In genomic region chr11:108625546-108626232, GRCm38 (mm10) we compare ENCODE assay signal across 15 mouse cellular contexts.
DNase-seq lines count a peak whose midpoint lies in the region; ATAC-seq and TF ChIP-seq lines count a peak whose summit lies in the region.
"Had no signal": no experiment of that assay in that cellular context is flagged by ENCODE, and none has a peak within 500 bp of the region (broad histone marks: within the 10 kb centered on the region; RNA-seq: fewer than 3 reads in every experiment).

No protein-coding gene starts in this region.

- no peaks in the 10 kb centered on the region for H3K27me3 ChIP-seq in forebrain, postnatal 0 days (ENCODE audit: insufficient read depth, low read length)
- no peaks in the 10 kb centered on the region for H3K27me3 ChIP-seq in forebrain, embryonic 14.5 days (replicated peaks; ENCODE audit: control insufficient read depth, insufficient read depth, low read length)
- H3K27me3 ChIP-seq in midbrain, postnatal 0 days (ENCODE audit: insufficient read depth, low read length): no peaks in the 10 kb centered on the region
- H3K27me3 ChIP-seq in midbrain, embryonic 13.5 days: no peaks in the 10 kb centered on the region
- H3K27me3 ChIP-seq: liver, embryonic 13.5 days; neural tube, embryonic 13.5 days had no signal

- TF ChIP-seq CTCF in forebrain, postnatal 0 days (IDR thresholded peaks at IDR 0.05; ENCODE audit: low read depth): peak; percentile 16; the same call in 1 of the 2 replicates
- TF ChIP-seq CTCF in midbrain, postnatal 0 days (IDR thresholded peaks at IDR 0.05): peak; percentile 37; the same call in 1 of the 2 replicates

- 0 out of 2 replicates have a peak, but pooled peaks cover 3% of the 10 kb centered on the region for H3K9me3 ChIP-seq in forebrain, postnatal 0 days (ENCODE audit: low read length)
- H3K9me3 ChIP-seq in forebrain, embryonic 14.5 days (replicated peaks; ENCODE audit: control insufficient read depth, low read length): no peaks in the 10 kb centered on the region
- H3K9me3 ChIP-seq in midbrain, postnatal 0 days (ENCODE audit: low read length): no peaks in the 10 kb centered on the region
- H3K9me3 ChIP-seq in midbrain, embryonic 13.5 days: no peaks in the 10 kb centered on the region
- H3K9me3 ChIP-seq: liver, embryonic 13.5 days had no signal

- no peak for DNase-seq in forebrain, postnatal 0 days
- DNase-seq in forebrain, embryonic 14.5 days (ENCODE audit: low spot score): no peak
- DNase-seq in midbrain, postnatal 0 days (ENCODE audit: low spot score): no peak
- peak; percentile 88 for DNase-seq in adrenal gland, adult (ENCODE audit: inconsistent age in 2 of 2, low spot score in 1 of 2)
- DNase-seq in frontal cortex, postnatal 14 days (ENCODE audit: low spot score in 2 of 2): no peak
- no peak for DNase-seq in embryo, embryonic 9.5 days (ENCODE audit: extremely low spot score)
- DNase-seq: kidney, postnatal 10 days; layer of hippocampus, adult 9-11 months; liver, embryonic 13.5 days; lung, postnatal 4 days; thymus, adult 18-20 months had no signal

- no peak overlapping the region for H3K27ac ChIP-seq in forebrain, postnatal 0 days (ENCODE audit: low read depth, low read length)
- no peak overlapping the region for H3K27ac ChIP-seq in forebrain, embryonic 14.5 days (ENCODE audit: low read depth, low read length)
- H3K27ac ChIP-seq in midbrain, postnatal 0 days (ENCODE audit: low read depth, low read length): no peak overlapping the region
- no peak overlapping the region for H3K27ac ChIP-seq in midbrain, embryonic 13.5 days
- H3K27ac ChIP-seq: liver, embryonic 13.5 days; neural tube, embryonic 13.5 days had no signal

- H3K36me3 ChIP-seq in forebrain, postnatal 0 days (ENCODE audit: insufficient read depth): no peaks in the 10 kb centered on the region
- H3K36me3 ChIP-seq in forebrain, embryonic 14.5 days (ENCODE audit: control insufficient read depth, insufficient read depth, low read length): no peaks in the 10 kb centered on the region
- H3K36me3 ChIP-seq in midbrain, postnatal 0 days (ENCODE audit: insufficient read depth, low read length): no peaks in the 10 kb centered on the region
- H3K36me3 ChIP-seq in midbrain, embryonic 13.5 days: 0 out of 2 replicates have a peak, but pooled peaks cover 2% of the 10 kb centered on the region
- H3K36me3 ChIP-seq: liver, embryonic 13.5 days; neural tube, embryonic 13.5 days had no signal

- WGBS in forebrain, postnatal 0 days: 81% methylated on average over 5 of the region's 5 CpGs
- WGBS in forebrain, embryonic 14.5 days: 84% methylated on average over 5 of the region's 5 CpGs
- 87% methylated on average over 5 of the region's 5 CpGs for whole genome bisulfite sequencing in midbrain, postnatal 0 days
- 84% methylated on average over 5 of the region's 5 CpGs for WGBS in midbrain, embryonic 13.5 days

- H3K4me2 ChIP-seq in forebrain, postnatal 0 days (ENCODE audit: low read depth): no peak overlapping the region
- H3K4me2 ChIP-seq in forebrain, embryonic 14.5 days (ENCODE audit: low read length): no peak overlapping the region
- no peak overlapping the region for H3K4me2 ChIP-seq in midbrain, postnatal 0 days (ENCODE audit: low read depth, low read length, poor library complexity, severe bottlenecking)
- H3K4me2 ChIP-seq in midbrain, embryonic 13.5 days (replicated peaks): no peak overlapping the region
- H3K4me2 ChIP-seq: liver, embryonic 13.5 days; neural tube, embryonic 13.5 days had no signal

- no peak overlapping the region for H3K4me3 ChIP-seq in forebrain, postnatal 0 days (ENCODE audit: low read depth, low read length)
- no peak overlapping the region for H3K4me3 ChIP-seq in forebrain, embryonic 14.5 days (ENCODE audit: low read depth, low read length)
- H3K4me3 ChIP-seq in midbrain, postnatal 0 days (ENCODE audit: low read depth, low read length): no peak overlapping the region
- no peak overlapping the region for H3K4me3 ChIP-seq in midbrain, embryonic 13.5 days (replicated peaks)
- H3K4me3 ChIP-seq: liver, embryonic 13.5 days; neural tube, embryonic 13.5 days had no signal

- no peak for ATAC-seq in forebrain, postnatal 0 days
- ATAC-seq in forebrain, embryonic 14.5 days: no peak
- ATAC-seq in midbrain, postnatal 0 days (ENCODE audit: low FRiP score): no peak
- no peak for ATAC-seq in midbrain, embryonic 13.5 days
- ATAC-seq in megakaryocyte progenitor cell, adult 5-6 weeks (replicated peaks; ENCODE audit: poor library complexity): peak; percentile 54; the same call in 1 of the 2 replicates
- ATAC-seq: midbrain, embryonic 16.5 days had no signal

- no peak overlapping the region for H3K9ac ChIP-seq in forebrain, postnatal 0 days
- H3K9ac ChIP-seq in forebrain, embryonic 14.5 days (ENCODE audit: low read length): no peak overlapping the region
- no peak overlapping the region for H3K9ac ChIP-seq in midbrain, postnatal 0 days (replicated peaks; ENCODE audit: low read length, poor library complexity, severe bottlenecking)
- no peak overlapping the region for H3K9ac ChIP-seq in midbrain, embryonic 13.5 days (replicated peaks)
- H3K9ac ChIP-seq: liver, embryonic 13.5 days; neural tube, embryonic 13.5 days had no signal

- H3K4me1 ChIP-seq in forebrain, postnatal 0 days (ENCODE audit: insufficient read depth): peaks cover 8% of the 10 kb centered on the region
- peaks cover 7% of the 10 kb centered on the region for H3K4me1 ChIP-seq in forebrain, embryonic 14.5 days (ENCODE audit: control insufficient read depth, insufficient read depth, low read length)
- H3K4me1 ChIP-seq in midbrain, postnatal 0 days (ENCODE audit: insufficient read depth, low read length): no peaks in the 10 kb centered on the region; the same call in 1 of the 2 replicates
- peaks cover 23% of the 10 kb centered on the region for H3K4me1 ChIP-seq in midbrain, embryonic 13.5 days (replicated peaks)
- H3K4me1 ChIP-seq: liver, embryonic 13.5 days had no signal

Comparison
In these comparisons a context has a peak if more than half of its experiments do, and no peak if none do; other contexts are left out.
1. DNase-seq: peak in adrenal gland, adult (2 of 2); none in forebrain, postnatal 0 days (single experiment), forebrain, embryonic 14.5 days (single experiment), midbrain, postnatal 0 days (single experiment), frontal cortex, postnatal 14 days (0 of 2) and embryo, embryonic 9.5 days (single experiment).